Mouse (Mus musculus): ENCODE results near the gene Olfr1129. TPM values are rescaled to one million over a fixed set of nuclear protein-coding genes. Genes with fewer than 3 reads are reported as not detected.
"Not testable (repeated sequence)": the region's sequence is repeated elsewhere in the genome, so short reads cannot be mapped to it uniquely, and the experiment has no call there.

The Olfr1129 gene
- total RNA-seq (2021), result not detected

DNA sequence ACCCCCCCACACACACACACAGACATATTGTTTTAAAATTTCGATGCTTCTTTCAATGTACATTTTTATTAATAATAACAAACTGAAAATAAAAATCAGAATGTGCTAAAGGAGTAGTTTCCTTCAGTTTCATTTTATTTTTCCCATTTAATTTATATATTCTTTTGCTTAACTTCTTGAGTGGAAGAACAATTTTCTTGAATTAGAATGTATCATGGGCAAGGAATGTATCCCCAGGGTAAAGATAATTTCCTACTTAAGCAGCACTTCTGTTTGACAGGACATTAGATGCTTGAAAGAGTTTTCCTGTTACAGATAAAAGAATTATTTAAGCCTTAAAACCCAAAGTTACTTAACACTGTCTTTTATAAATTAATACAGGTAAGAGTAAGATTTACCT, at the start of gene Olfr1129:
TSS of gene Olfr1129 (plus strand) at position 301 of the 400 bp plus-strand sequence.
- DNase-seq (ENCODE audit: extremely low spot score in 1 of 2, low spot score in 1 of 2), result not testable (repeated sequence)

DNA sequence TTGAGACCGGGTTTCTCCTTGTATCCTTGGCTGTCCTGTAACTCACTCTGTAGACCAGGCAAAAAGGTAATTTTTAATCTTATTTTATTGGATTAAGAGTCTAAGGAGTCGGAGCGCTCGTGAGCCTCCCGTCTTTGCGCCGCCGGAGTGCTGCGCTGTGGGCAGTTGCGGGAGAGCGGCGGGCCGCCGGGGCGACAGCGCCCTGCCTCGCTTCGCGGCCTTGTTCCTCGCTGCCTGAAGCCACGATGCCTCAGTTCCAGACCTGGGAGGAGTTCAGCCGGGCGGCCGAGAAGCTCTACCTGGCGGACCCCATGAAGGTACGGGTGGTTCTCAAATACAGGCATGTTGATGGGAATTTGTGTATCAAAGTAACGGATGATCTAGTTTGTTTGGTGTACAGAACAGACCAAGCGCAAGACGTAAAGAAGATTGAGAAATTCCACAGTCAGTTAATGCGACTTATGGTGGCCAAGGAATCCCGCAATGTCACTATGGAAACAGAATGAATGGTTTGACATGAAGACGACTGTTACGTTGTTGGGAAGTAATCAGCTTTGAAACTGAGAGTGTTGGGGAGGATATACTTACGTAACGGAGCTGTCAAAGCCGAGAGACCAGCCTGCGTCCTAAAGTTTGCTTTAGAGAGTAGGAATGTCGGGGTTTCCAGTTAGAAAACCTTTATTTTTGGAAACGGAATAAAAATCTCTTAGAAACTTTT, 47.6 kb upstream of the Olfr1129 start:
- DNase-seq (ENCODE audit: extremely low spot score in 1 of 2, low spot score in 1 of 2), result peak; percentile 6 to 7

DNA sequence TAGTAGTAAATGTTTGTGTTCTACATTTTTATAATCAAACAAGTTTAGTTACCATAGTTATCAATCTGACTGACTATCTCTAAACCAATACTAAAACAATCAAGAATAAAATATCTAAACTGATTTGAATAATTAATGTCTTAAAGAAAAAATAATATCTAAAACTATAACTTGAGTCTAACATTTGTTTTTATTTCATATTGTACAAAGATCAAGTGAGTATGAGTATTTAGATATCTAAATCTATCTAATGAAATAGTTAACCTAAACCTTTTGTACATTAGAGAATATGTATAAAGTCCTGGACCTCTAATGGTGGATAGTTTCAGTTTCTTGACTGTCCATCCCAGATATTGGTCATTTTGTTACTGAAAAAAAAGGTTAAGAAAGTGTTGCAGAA, 42.2 kb upstream of the Olfr1129 start, which contains the start of gene Olfr153:
TSS of gene Olfr153 (plus strand) at position 301 of the 400 bp plus-strand sequence.
- no peak for DNase-seq (ENCODE audit: extremely low spot score in 1 of 2, low spot score in 1 of 2)

DNA sequence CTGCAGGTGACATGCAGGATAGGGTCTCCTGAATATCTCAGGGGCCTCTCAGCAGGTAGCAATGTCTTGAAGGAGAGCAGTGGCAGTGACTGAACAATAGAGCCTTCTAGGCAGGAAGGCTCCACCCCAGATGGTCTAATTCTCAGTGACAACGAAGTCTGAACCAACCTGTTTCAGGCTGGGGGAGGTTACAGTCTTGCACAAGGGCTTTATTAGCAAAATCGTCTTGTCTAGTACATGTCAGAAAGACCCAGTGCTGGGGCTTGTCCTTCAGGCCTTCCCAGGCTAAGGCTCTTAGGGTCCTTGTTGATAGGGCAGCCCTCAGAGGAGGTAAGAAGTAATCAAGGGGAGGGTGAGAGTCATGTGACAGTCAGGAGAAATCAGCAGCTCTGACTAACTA, 38.9 kb upstream of the Olfr1129 start:
- no peak for DNase-seq (ENCODE audit: extremely low spot score in 1 of 2, low spot score in 1 of 2)

DNA sequence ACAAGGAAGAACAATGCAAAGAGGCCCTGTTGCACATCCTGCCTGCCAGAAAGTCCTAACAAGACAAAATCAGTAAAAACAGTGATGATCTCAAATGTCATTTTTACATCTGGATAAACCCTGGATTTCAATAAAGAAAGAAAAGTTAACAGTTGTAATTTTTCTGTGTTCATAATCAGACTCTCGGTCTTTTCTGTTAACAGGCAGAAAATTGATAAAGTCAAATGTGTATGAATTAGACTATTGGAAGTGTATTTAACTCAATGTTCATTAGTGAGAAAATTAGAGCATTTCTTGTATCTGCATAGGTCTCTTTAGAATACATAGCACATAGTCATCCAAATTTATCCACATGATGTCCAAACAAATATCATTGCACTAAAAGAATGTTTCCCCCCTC, 28.3 kb upstream of the Olfr1129 start, which contains the start of gene Olfr1128:
TSS of gene Olfr1128 (minus strand) at position 101 of the 400 bp plus-strand sequence.
- no peak for DNase-seq (ENCODE audit: extremely low spot score in 1 of 2, low spot score in 1 of 2)

DNA sequence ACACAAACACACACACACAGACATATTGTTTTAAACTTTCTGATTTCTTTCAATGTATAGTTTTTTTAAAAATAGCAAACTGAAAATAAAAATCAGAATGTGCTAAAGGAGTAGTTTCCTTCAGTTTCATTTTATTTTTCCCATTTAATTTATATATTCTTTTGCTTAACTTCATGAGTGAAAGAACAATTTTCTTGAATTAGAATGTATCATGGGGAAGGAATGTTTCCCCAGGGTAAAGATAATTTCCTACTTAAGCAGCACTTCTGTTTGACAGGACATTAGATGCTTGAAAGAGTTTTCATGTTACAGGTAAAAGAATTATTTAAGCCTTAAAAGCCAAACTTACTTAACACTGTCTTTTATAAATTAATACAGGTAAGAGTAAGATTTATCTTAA, 32.2 kb downstream of the Olfr1129 start, which contains the start of gene Olfr1130:
TSS of gene Olfr1130 (plus strand) at position 301 of the 400 bp plus-strand sequence.
- not testable (repeated sequence) for DNase-seq (ENCODE audit: extremely low spot score in 1 of 2, low spot score in 1 of 2)

DNA sequence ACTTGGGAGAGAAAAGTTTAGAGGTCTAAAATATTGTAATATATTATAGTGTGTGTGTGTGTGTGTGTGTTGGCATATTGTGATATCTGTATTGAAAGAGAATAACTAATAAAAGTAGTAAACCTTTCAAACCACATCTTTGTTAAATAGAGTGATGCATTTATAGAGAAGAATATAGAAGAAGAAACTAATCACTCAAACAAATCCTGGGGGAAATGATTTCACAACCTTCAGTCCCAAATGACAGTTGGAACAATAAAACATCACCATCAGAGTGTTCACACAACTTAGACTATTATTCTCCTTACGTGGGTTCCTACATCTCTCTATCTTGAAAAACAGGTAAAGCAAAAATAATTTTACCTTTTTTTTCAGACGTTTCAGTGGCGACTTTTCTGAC, 53.1 kb downstream of the Olfr1129 start, which contains the start of gene Olfr1131:
TSS of gene Olfr1131 (plus strand) at position 301 of the 400 bp plus-strand sequence.
- DNase-seq (ENCODE audit: extremely low spot score in 1 of 2, low spot score in 1 of 2), result no peak

Other genes starting within 250 kb of the Olfr1129 start
- not detected for gene Olfr1120, start 219.1 kb upstream of the Olfr1129 start, total RNA-seq (2021)
- gene Olfr1121, start 204.0 kb upstream of the Olfr1129 start, total RNA-seq (2021), result not detected
- gene Olfr1122, start 188.1 kb upstream of the Olfr1129 start, total RNA-seq (2021), result not detected
- not detected for gene Olfr1123, start 157.3 kb upstream of the Olfr1129 start, total RNA-seq (2021)
- gene Olfr1124, start 143.6 kb upstream of the Olfr1129 start, total RNA-seq (2021), result not detected
- gene Olfr1126, start 119.9 kb upstream of the Olfr1129 start, total RNA-seq (2021), result not detected
- not detected for gene Pramel7, start 76.8 kb upstream of the Olfr1129 start, total RNA-seq (2021)
- not detected for gene Pramel6, start 67.3 kb upstream of the Olfr1129 start, total RNA-seq (2021)
- gene Olfr153, start 42.1 kb upstream of the Olfr1129 start, total RNA-seq (2021), result not detected
- not detected for gene Olfr1128, start 28.4 kb upstream of the Olfr1129 start, total RNA-seq (2021)
- gene Olfr1130, start 32.3 kb downstream of the Olfr1129 start, total RNA-seq (2021), result not detected
- gene Olfr1131, start 53.2 kb downstream of the Olfr1129 start, total RNA-seq (2021), result not detected
- gene Olfr1132, start 63.6 kb downstream of the Olfr1129 start, total RNA-seq (2021), result not detected
- gene Olfr1133, start 73.5 kb downstream of the Olfr1129 start, total RNA-seq (2021), result not detected
- gene Olfr1134, start 84.6 kb downstream of the Olfr1129 start, total RNA-seq (2021), result not detected
- gene Olfr1135, start 99.8 kb downstream of the Olfr1129 start, total RNA-seq (2021), result not detected
- not detected for gene Olfr1136, start 120.0 kb downstream of the Olfr1129 start, total RNA-seq (2021)
- gene Olfr1137, start 139.3 kb downstream of the Olfr1129 start, total RNA-seq (2021), result not detected
- not detected for gene Olfr1138, start 166.1 kb downstream of the Olfr1129 start, total RNA-seq (2021)
- gene Olfr1140, start 169.8 kb downstream of the Olfr1129 start, total RNA-seq (2021), result not detected
- not detected for gene Olfr1141, start 180.1 kb downstream of the Olfr1129 start, total RNA-seq (2021)
- not detected for gene Olfr152, start 205.6 kb downstream of the Olfr1129 start, total RNA-seq (2021)
- not detected for gene Olfr1143, start 226.7 kb downstream of the Olfr1129 start, total RNA-seq (2021)
- gene Olfr1145, start 235.9 kb downstream of the Olfr1129 start, total RNA-seq (2021), result not detected

All from layer of hippocampus, postnatal 25 days (tissue).